ENCODE assay signal across 11 mouse cellular contexts in genomic region chr10:83871736-83872400, GRCm38 (mm10).
DNase-seq lines count a peak whose midpoint lies in the region; ATAC-seq lines count a peak whose summit lies in the region.
"Had no signal": no experiment of that assay in that cellular context is flagged by ENCODE, and none has a peak within 500 bp of the region (broad histone marks: within the 10 kb centered on the region; RNA-seq: fewer than 3 reads in every experiment).

No protein-coding gene starts in this region.

- no peak overlapping the region for H3K9ac ChIP-seq in limb, embryonic 13.5 days
- no peak overlapping the region for H3K9ac ChIP-seq in stomach, embryonic 16.5 days (ENCODE audit: low read length)
- no peak overlapping the region for H3K9ac ChIP-seq in midbrain, embryonic 15.5 days
- H3K9ac ChIP-seq: hindbrain, embryonic 14.5 days had no signal

- no peaks in the 10 kb centered on the region for H3K36me3 ChIP-seq in limb, embryonic 13.5 days
- H3K36me3 ChIP-seq in limb, embryonic 10.5 days = no peaks in the 10 kb centered on the region
- no peaks in the 10 kb centered on the region for H3K36me3 ChIP-seq in stomach, embryonic 16.5 days (ENCODE audit: control insufficient read depth, insufficient read depth, low read length)
- H3K36me3 ChIP-seq in midbrain, embryonic 15.5 days (replicated peaks) = no peaks in the 10 kb centered on the region

- H3K4me2 ChIP-seq in limb, embryonic 13.5 days (replicated peaks) = no peak overlapping the region
- no peak overlapping the region for H3K4me2 ChIP-seq in stomach, embryonic 16.5 days (ENCODE audit: low read depth, low read length)
- H3K4me2 ChIP-seq in midbrain, embryonic 15.5 days = no peak overlapping the region
- H3K4me2 ChIP-seq: hindbrain, embryonic 14.5 days; midbrain, embryonic 11.5 days had no signal

- no peaks in the 10 kb centered on the region for H3K27me3 ChIP-seq in limb, embryonic 13.5 days
- H3K27me3 ChIP-seq in limb, embryonic 10.5 days (ENCODE audit: low read depth, poor library complexity, severe bottlenecking) = no peaks in the 10 kb centered on the region; the same call in 1 of the 2 replicates
- no peaks in the 10 kb centered on the region for H3K27me3 ChIP-seq in stomach, embryonic 16.5 days (ENCODE audit: control insufficient read depth, insufficient read depth, low read length)
- no peaks in the 10 kb centered on the region for H3K27me3 ChIP-seq in midbrain, embryonic 15.5 days (replicated peaks)

- H3K4me3 ChIP-seq in limb, embryonic 13.5 days = no peak overlapping the region
- H3K4me3 ChIP-seq in limb, embryonic 10.5 days = no peak overlapping the region
- H3K4me3 ChIP-seq in stomach, embryonic 16.5 days (replicated peaks; ENCODE audit: low read length) = no peak overlapping the region
- H3K4me3 ChIP-seq in midbrain, embryonic 15.5 days = no peak overlapping the region
- H3K4me3 ChIP-seq: erythroblast, embryonic 14.5 days had no signal

- ATAC-seq in limb, embryonic 13.5 days (ENCODE audit: low FRiP score, low read depth) = 0 out of 2 replicates have a peak, but pooled peaks have one; percentile 48
- peak; percentile 40; the same call in 1 of the 2 replicates for ATAC-seq in stomach, embryonic 16.5 days (ENCODE audit: insufficient read depth, low FRiP score)
- no peak for ATAC-seq in midbrain, embryonic 15.5 days (replicated peaks)

- WGBS in limb, embryonic 13.5 days = 29% methylated on average over 4 of the region's 4 CpGs
- WGBS in limb, embryonic 10.5 days = 39% methylated on average over 4 of the region's 4 CpGs
- 52% methylated on average over 4 of the region's 4 CpGs for WGBS in stomach, embryonic 16.5 days
- WGBS in midbrain, embryonic 15.5 days = 60% methylated on average over 4 of the region's 4 CpGs

- peaks cover 19% of the 10 kb centered on the region for H3K4me1 ChIP-seq in limb, embryonic 13.5 days
- H3K4me1 ChIP-seq in limb, embryonic 10.5 days = peaks cover 6% of the 10 kb centered on the region; the same call in 1 of the 2 replicates
- H3K4me1 ChIP-seq in stomach, embryonic 16.5 days (ENCODE audit: control insufficient read depth, insufficient read depth, low read length) = no peaks in the 10 kb centered on the region
- H3K4me1 ChIP-seq in midbrain, embryonic 15.5 days = no peaks in the 10 kb centered on the region

- no peaks in the 10 kb centered on the region for H3K9me3 ChIP-seq in limb, embryonic 13.5 days
- H3K9me3 ChIP-seq in limb, embryonic 10.5 days (replicated peaks) = no peaks in the 10 kb centered on the region
- H3K9me3 ChIP-seq in stomach, embryonic 16.5 days (replicated peaks; ENCODE audit: control insufficient read depth, low read length) = no peaks in the 10 kb centered on the region
- H3K9me3 ChIP-seq in midbrain, embryonic 15.5 days = no peaks in the 10 kb centered on the region

- no peak for DNase-seq in limb, embryonic 10.5 days (ENCODE audit: low spot score)
- DNase-seq in heart, adult 9 months (ENCODE audit: low spot score in 2 of 2) = peak; percentile 82 to 93
- peak; percentile 52 for DNase-seq in kidney, postnatal 10 days
- DNase-seq in layer of hippocampus, postnatal 25 days (ENCODE audit: extremely low spot score in 1 of 2, low spot score in 1 of 2) = no peak
- no peak for DNase-seq in adrenal gland, postnatal 4 days (ENCODE audit: low spot score in 2 of 2)

- H3K27ac ChIP-seq in limb, embryonic 13.5 days = no peak overlapping the region
- no peak overlapping the region for H3K27ac ChIP-seq in limb, embryonic 10.5 days
- no peak overlapping the region for H3K27ac ChIP-seq in stomach, embryonic 16.5 days (ENCODE audit: low read length)
- no peak overlapping the region for H3K27ac ChIP-seq in midbrain, embryonic 15.5 days
- H3K27ac ChIP-seq: hindbrain, embryonic 14.5 days had no signal

Comparison
In these comparisons a context has a peak if more than half of its experiments do, and no peak if none do; other contexts are left out.
1. DNase-seq: peak in heart, adult 9 months (2 of 2) and kidney, postnatal 10 days (single experiment); none in limb, embryonic 10.5 days (single experiment), layer of hippocampus, postnatal 25 days (0 of 2) and adrenal gland, postnatal 4 days (0 of 2).